In genomic region chr8:78431356-78431755, GRCm38 (mm10) we compare ENCODE assay signal across 10 mouse cellular contexts. TPM values are rescaled to one million over a fixed set of nuclear protein-coding genes. Genes with fewer than 3 reads are reported as not detected.
DNase-seq lines count a peak whose midpoint lies in the region; ATAC-seq and TF ChIP-seq lines count a peak whose summit lies in the region.
"Had no signal": no experiment of that assay in that cellular context is flagged by ENCODE, and none has a peak within 500 bp of the region (broad histone marks: within the 10 kb centered on the region; RNA-seq: fewer than 3 reads in every experiment).

No protein-coding gene starts in this region.

- no peak for ATAC-seq in lung, postnatal 0 days

- H3K4me3 ChIP-seq in lung, postnatal 0 days (ENCODE audit: low read depth, low read length) = no peak overlapping the region

- WGBS in lung, postnatal 0 days = 3% methylated on average over 4 of the region's 4 CpGs

- H3K4me1 ChIP-seq in lung, postnatal 0 days (ENCODE audit: insufficient read depth, low read depth, low read length) = no peaks in the 10 kb centered on the region

- TF ChIP-seq EP300 in lung, postnatal 0 days (IDR thresholded peaks at IDR 0.05) = no peak

- no peaks in the 10 kb centered on the region for H3K36me3 ChIP-seq in lung, postnatal 0 days (ENCODE audit: insufficient read depth, low read length)

- H3K27ac ChIP-seq in lung, postnatal 0 days (ENCODE audit: low read length) = no peak overlapping the region

- H3K27me3 ChIP-seq in lung, postnatal 0 days (replicated peaks; ENCODE audit: insufficient read depth, low read length) = peaks cover 59% of the 10 kb centered on the region

- no peaks in the 10 kb centered on the region for H3K9me3 ChIP-seq in lung, postnatal 0 days (ENCODE audit: low read length)

- TF ChIP-seq CTCF in lung, postnatal 0 days (IDR thresholded peaks at IDR 0.05) = no peak

- intact Hi-C loops in gastrocnemius, postnatal 14 days (cut with DNase I; ENCODE audit: low total_unique reads) = no loop called here

- DNase-seq in gastrocnemius, postnatal 14 days = peak; percentile 41
- DNase-seq in gastrocnemius, postnatal 25 days = no peak
- DNase-seq in 416B (ENCODE audit: low read depth) = peak; percentile 34
- DNase-seq in c-Kit-positive CD71-positive TER-119-negative erythroid progenitor cells, embryonic 14.5 days (ENCODE audit: low read depth) = peak; percentile 17
- peak; percentile 66 for DNase-seq in lung, postnatal 0 days (ENCODE audit: low spot score)
- DNase-seq in spleen, postnatal 4 days (ENCODE audit: low spot score in 2 of 2) = no peak
- no peak for DNase-seq in frontal cortex, postnatal 14 days (ENCODE audit: low spot score in 2 of 2)
- no peak for DNase-seq in spleen, adult 12 weeks (ENCODE audit: low spot score)

- no peak overlapping the region for H3K4me2 ChIP-seq in lung, postnatal 0 days (replicated peaks; ENCODE audit: low read depth, low read length)

- H3K9ac ChIP-seq in lung, postnatal 0 days (replicated peaks; ENCODE audit: low read depth) = no peak overlapping the region

RNA-seq across cellular contexts. Expression of gene Pou4f2, which starts 5.1 kb away (rescaled TPM):
- not detected for total RNA-seq in gastrocnemius, postnatal 14 days (2021)
- total RNA-seq in gastrocnemius, postnatal 25 days (2021) = not detected
- polyA plus RNA-seq in lung, postnatal 0 days (2015; fragmentation: Nextera tagmentation; extraction: Ambion mirVana) = not detected in 2 replicates
- polyA plus RNA-seq: gonadal fat pad, adult 2 months; lung, embryonic 16.5 days had no signal

Comparison
In these comparisons a context has a peak if more than half of its experiments do, and no peak if none do; other contexts are left out.
1. DNase-seq: peak in gastrocnemius, postnatal 14 days (single experiment), 416B (single experiment), c-Kit-positive CD71-positive TER-119-negative erythroid progenitor cells, embryonic 14.5 days (single experiment) and lung, postnatal 0 days (single experiment); none in gastrocnemius, postnatal 25 days (single experiment), spleen, postnatal 4 days (0 of 2), frontal cortex, postnatal 14 days (0 of 2) and spleen, adult 12 weeks (single experiment).